Mouse (Mus musculus) frontal cortex, postnatal 14 days (tissue): Measurements from ENCODE around the gene Pde4b.

Experiments used
- DNase-seq, 2 experiments: peaks; one replicate each; pipeline ENCODE4 v3.0.0; 2022; ENCODE audit warnings: low spot score in 2 of 2

Gene Pde4b

GRCm38 (mm10) chr4:102574666-102575254 is 487.4 kb downstream of the Pde4b start:
- DNase-seq: no peak

- no peak for DNase-seq
Measured at GRCm38 (mm10) chr4:102576109-102576508, 488.8 kb downstream of the Pde4b start.

- no peak for DNase-seq
Measured at GRCm38 (mm10) chr4:102577636-102578035, 490.3 kb downstream of the Pde4b start.

GRCm38 (mm10) chr4:102579051-102579450 is 491.7 kb downstream of the Pde4b start:
- no peak for DNase-seq

- no peak for DNase-seq
Measured at GRCm38 (mm10) chr4:102579746-102580145, 492.4 kb downstream of the Pde4b start.

GRCm38 (mm10) chr4:102582165-102582749 is 494.9 kb downstream of the Pde4b start:
- no peak for DNase-seq

- no peak for DNase-seq
Measured at GRCm38 (mm10) chr4:102582963-102583362, 495.6 kb downstream of the Pde4b start.

- no peak for DNase-seq
Measured at GRCm38 (mm10) chr4:102583469-102583868, 496.1 kb downstream of the Pde4b start.

- no peak for DNase-seq
Measured at GRCm38 (mm10) chr4:102584601-102585265, 497.4 kb downstream of the Pde4b start.

- DNase-seq: no peak
Measured at GRCm38 (mm10) chr4:102585541-102585940, 498.2 kb downstream of the Pde4b start.

GRCm38 (mm10) chr4:102586787-102587186 is 499.4 kb downstream of the Pde4b start:
- no peak for DNase-seq

GRCm38 (mm10) chr4:102588668-102589455 is 501.5 kb downstream of the Pde4b start:
- DNase-seq: peak; percentile 35 to 54

- DNase-seq: peak; percentile 47 to 50
Measured at GRCm38 (mm10) chr4:102589537-102590031, 502.2 kb downstream of the Pde4b start.

GRCm38 (mm10) chr4:102591798-102592197 is 504.5 kb downstream of the Pde4b start:
- DNase-seq: no peak

- DNase-seq: no peak
Measured at GRCm38 (mm10) chr4:102592541-102592940, 505.2 kb downstream of the Pde4b start.

- no peak for DNase-seq
Measured at GRCm38 (mm10) chr4:102593631-102594030, 506.3 kb downstream of the Pde4b start.

GRCm38 (mm10) chr4:102594506-102594905 is 507.2 kb downstream of the Pde4b start:
- DNase-seq: no peak

GRCm38 (mm10) chr4:102603968-102604367 is 516.6 kb downstream of the Pde4b start:
- no peak for DNase-seq

- DNase-seq: no peak
Measured at GRCm38 (mm10) chr4:102605231-102605630, 517.9 kb downstream of the Pde4b start.

GRCm38 (mm10) chr4:102605722-102606341 is 518.5 kb downstream of the Pde4b start:
- no peak for DNase-seq

- no peak for DNase-seq
Measured at GRCm38 (mm10) chr4:102606825-102607224, 519.5 kb downstream of the Pde4b start.
